Mouse (Mus musculus): ENCODE measurements around the gene Phka1.

Gene Phka1

DNA sequence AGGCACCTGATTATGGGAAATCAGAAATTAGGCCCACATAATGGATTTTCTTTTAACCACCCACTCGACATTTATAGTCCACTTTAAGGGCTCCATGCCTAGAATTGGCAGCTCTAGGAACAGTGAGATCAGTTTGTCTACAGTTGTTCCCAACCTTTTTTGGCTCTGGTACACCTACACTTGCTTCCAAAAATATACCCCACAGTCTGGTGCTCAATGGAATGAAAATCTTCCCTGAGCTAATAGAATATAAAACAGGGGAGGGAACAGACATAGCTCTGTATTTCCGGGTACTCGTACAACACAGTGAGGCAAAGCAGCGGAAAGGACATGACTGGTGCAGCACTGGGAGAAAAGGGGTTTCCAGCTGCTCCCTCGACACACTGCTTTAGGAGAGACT is 168.5 kb downstream of the Phka1 start:
- no peak for DNase-seq (ENCODE audit: low spot score)
